Comparison of ENCODE assay signal across 24 mouse cellular contexts in the genomic region with DNA sequence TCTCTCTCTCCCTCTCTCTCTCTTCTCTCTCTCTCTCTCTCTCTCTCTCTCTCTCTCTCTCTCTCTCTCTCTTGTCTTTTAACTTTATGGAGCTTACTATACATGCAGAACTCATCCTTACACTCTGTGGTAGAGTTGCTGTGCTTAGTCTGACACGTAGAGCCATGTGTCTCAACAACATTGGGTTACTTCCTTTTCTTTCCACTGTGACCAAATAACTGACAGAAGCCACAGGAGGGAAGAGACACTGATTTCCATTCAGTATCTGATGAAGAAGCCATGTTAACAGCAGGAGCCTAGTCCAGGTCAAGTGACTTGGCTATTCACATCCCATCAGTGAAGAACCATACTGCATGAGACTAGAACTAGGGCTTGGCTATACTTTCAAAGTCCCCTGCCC.
"Had no signal": no experiment of that assay in that cellular context is flagged by ENCODE, and none has a peak within 500 bp of the region (broad histone marks: within the 10 kb centered on the region; RNA-seq: fewer than 3 reads in every experiment).

No protein-coding gene starts in this region.

- ATAC-seq: hindbrain, postnatal 0 days; intestine, embryonic 16.5 days had no signal

- DNase-seq: gastrocnemius, adult 2 months; gastrocnemius, postnatal 10 days; gastrocnemius, postnatal 25 days; heart, adult 11 months; heart, adult 2 months; heart, postnatal 14 days; heart, postnatal 36 days; kidney, adult 11 months; kidney, adult 8-10 months; kidney, postnatal 10 days; kidney, postnatal 25 days; kidney, postnatal 4 days; liver had no signal

- H3K36me3 ChIP-seq: heart, embryonic 13.5 days; heart, embryonic 15.5 days; hindbrain, embryonic 10.5 days; hindbrain, embryonic 12.5 days; hindbrain, embryonic 15.5 days; limb, embryonic 10.5 days; limb, embryonic 12.5 days had no signal

- H3K4me3 ChIP-seq: gastrocnemius, adult 2 months; heart, adult 2 months; heart, embryonic 13.5 days; heart, embryonic 15.5 days; hindbrain, embryonic 10.5 days; hindbrain, embryonic 12.5 days; hindbrain, embryonic 15.5 days; layer of hippocampus, adult 2 months; left cerebral cortex, adult 2 months; limb, embryonic 10.5 days; limb, embryonic 12.5 days had no signal

- H3K27ac ChIP-seq: gastrocnemius, adult 2 months; heart, adult 2 months; heart, embryonic 13.5 days; heart, embryonic 15.5 days; hindbrain, embryonic 10.5 days; hindbrain, embryonic 12.5 days; hindbrain, embryonic 15.5 days; hindbrain, postnatal 0 days; layer of hippocampus, adult 2 months; left cerebral cortex, adult 2 months; limb, embryonic 10.5 days; limb, embryonic 12.5 days had no signal

- H3K27me3 ChIP-seq: heart, embryonic 13.5 days; heart, embryonic 15.5 days; hindbrain, embryonic 12.5 days; hindbrain, embryonic 15.5 days; limb, embryonic 12.5 days had no signal

- H3K4me1 ChIP-seq: heart, embryonic 13.5 days; heart, embryonic 15.5 days; hindbrain, embryonic 10.5 days; hindbrain, embryonic 12.5 days; hindbrain, embryonic 15.5 days had no signal

- H3K9me3 ChIP-seq: heart, embryonic 13.5 days; heart, embryonic 15.5 days; hindbrain, embryonic 10.5 days; hindbrain, embryonic 12.5 days; hindbrain, embryonic 15.5 days; limb, embryonic 10.5 days; limb, embryonic 12.5 days had no signal
